Comparison of ENCODE assay signal across 8 mouse cellular contexts in genomic region chr16:10542698-10543365, GRCm38 (mm10). TPM values are rescaled to one million over a fixed set of nuclear protein-coding genes. Genes with fewer than 3 reads are reported as not detected.
DNase-seq lines count a peak whose midpoint lies in the region; ATAC-seq lines count a peak whose summit lies in the region.

Gene Dexi, minus strand, starts transcription at chr16:10543054.

- H3K27ac ChIP-seq in forebrain, embryonic 14.5 days (ENCODE audit: low read depth, low read length), result peak within 1 kb of the TSS; percentile 55; the same call in 1 of the 2 replicates
- H3K27ac ChIP-seq in neural tube, embryonic 15.5 days (replicated peaks), result peak within 1 kb of the TSS; percentile 82

- peak; percentile 94 for ATAC-seq in forebrain, embryonic 14.5 days
- peak; percentile 93 for ATAC-seq in neural tube, embryonic 15.5 days (ENCODE audit: low FRiP score)

- no peaks in the 10 kb centered on the region for H3K9me3 ChIP-seq in forebrain, embryonic 14.5 days (replicated peaks; ENCODE audit: control insufficient read depth, low read length)
- no peaks in the 10 kb centered on the region for H3K9me3 ChIP-seq in neural tube, embryonic 15.5 days (replicated peaks)

- peak; percentile 97 for DNase-seq in ES-CJ7 (ENCODE audit: low read depth, low spot score)
- peak; percentile 96 for DNase-seq in cerebellum, adult 11 months
- DNase-seq in forebrain, embryonic 14.5 days (ENCODE audit: low spot score), result peak; percentile 99
- peak; percentile 94 to 95 for DNase-seq in heart, postnatal 14 days
- DNase-seq in layer of hippocampus, adult 11-12 months (ENCODE audit: low spot score), result peak; percentile 97
- peak; percentile 97 to 98 for DNase-seq in lung, adult 18-20 months
- peak; percentile 97 for DNase-seq in testis, postnatal 14 days (ENCODE audit: low spot score)

- H3K4me2 ChIP-seq in forebrain, embryonic 14.5 days (ENCODE audit: low read length), result peak within 1 kb of the TSS; percentile 75
- peak within 1 kb of the TSS; percentile 85 for H3K4me2 ChIP-seq in neural tube, embryonic 15.5 days

- under 1% methylated on average over 61 of the region's 61 CpGs for WGBS in forebrain, embryonic 14.5 days
- under 1% methylated on average over 33 of the region's 61 CpGs for WGBS in neural tube, embryonic 15.5 days

- no peaks in the 10 kb centered on the region for H3K36me3 ChIP-seq in forebrain, embryonic 14.5 days (ENCODE audit: control insufficient read depth, insufficient read depth, low read length)
- H3K36me3 ChIP-seq in neural tube, embryonic 15.5 days, result no peaks in the 10 kb centered on the region

- no peaks in the 10 kb centered on the region for H3K27me3 ChIP-seq in forebrain, embryonic 14.5 days (replicated peaks; ENCODE audit: control insufficient read depth, insufficient read depth, low read length)
- no peaks in the 10 kb centered on the region for H3K27me3 ChIP-seq in neural tube, embryonic 15.5 days (replicated peaks)

- H3K4me1 ChIP-seq in forebrain, embryonic 14.5 days (ENCODE audit: control insufficient read depth, insufficient read depth, low read length), result peaks cover 39% of the 10 kb centered on the region
- peaks cover 70% of the 10 kb centered on the region for H3K4me1 ChIP-seq in neural tube, embryonic 15.5 days

- H3K4me3 ChIP-seq in forebrain, embryonic 14.5 days (ENCODE audit: low read depth, low read length), result peak within 1 kb of the TSS; percentile 93
- H3K4me3 ChIP-seq in neural tube, embryonic 15.5 days (replicated peaks), result peak within 1 kb of the TSS; percentile 79

- intact Hi-C loops in heart, postnatal 14 days (cut with DNase I), result no loop called here

- peak within 1 kb of the TSS; percentile 92 for H3K9ac ChIP-seq in forebrain, embryonic 14.5 days (ENCODE audit: low read length)
- peak within 1 kb of the TSS; percentile 84 for H3K9ac ChIP-seq in neural tube, embryonic 15.5 days (replicated peaks)

RNA-seq across cellular contexts. Expression of gene Dexi, which starts in this region (rescaled TPM):
- polyA plus RNA-seq in forebrain, embryonic 14.5 days (2014; fragmentation: Nextera tagmentation; extraction: Ambion mirVana), result 16.9 and 21.6 TPM in 2 replicates
- total RNA-seq in heart, postnatal 14 days (2021), result 10 to 100 TPM; 29.4 to 32.5 TPM
- 17.4 and 18.3 TPM in 2 replicates for polyA plus RNA-seq in neural tube, embryonic 15.5 days (2015; fragmentation: Nextera tagmentation; extraction: Ambion mirVana)

Comparison
In these comparisons a context has a peak if more than half of its experiments do, and no peak if none do; other contexts are left out.
1. Peak in every context shown above with its lines: DNase-seq, ATAC-seq, H3K4me3 ChIP-seq and H3K27ac ChIP-seq.